Mouse (Mus musculus) heart, embryonic 15.5 days (tissue): ENCODE measurements around the gene Pgm2l1. TPM values are rescaled to one million over a fixed set of nuclear protein-coding genes. Genes with fewer than 3 reads are reported as not detected.
A peak's percentile ranks its signal among the peaks of the same experiment; 100 is the strongest.

Experiments used
- ATAC-seq: fragments of 200-750 bp; cut with Nextera tagmentation; replicated peaks from 2 replicates; pipeline ENCODE4 v1.8.0; 2017; ENCODE audit warnings: low read depth, moderate TSS enrichment; ENCODE audit not compliant: insufficient number of reproducible peaks, insufficient read depth, low FRiP score
- H3K27ac ChIP-seq: fragments of 300-500 bp; sonication (generic); 2 replicates; pipeline ENCODE4 v1.5.1; 2015; ENCODE audit warnings: mild to moderate bottlenecking, inconsistent platforms
- H3K27me3 ChIP-seq: fragments of 300-500 bp; sonication (generic); 2 replicates; pipeline ENCODE4 v1.6.1; 2015; ENCODE audit warnings: inconsistent platforms
- H3K36me3 ChIP-seq: fragments of 300-500 bp; sonication (generic); 2 replicates; pipeline ENCODE4 v1.6.1; 2015; ENCODE audit warnings: mild to moderate bottlenecking, inconsistent platforms
- H3K4me1 ChIP-seq: fragments of 300-500 bp; sonication (generic); replicated peaks from 2 replicates; pipeline ENCODE4 v1.6.1; 2015; ENCODE audit warnings: inconsistent platforms
- H3K4me2 ChIP-seq: fragments of 300-500 bp; sonication (generic); 2 replicates; pipeline ENCODE4 v1.6.1; 2015; ENCODE audit warnings: inconsistent platforms, mild to moderate bottlenecking, moderate library complexity
- H3K4me3 ChIP-seq: fragments of 300-500 bp; sonication (generic); 2 replicates; pipeline ENCODE4 v1.5.1; 2015; ENCODE audit warnings: mild to moderate bottlenecking, inconsistent platforms
- H3K9ac ChIP-seq: fragments of 300-500 bp; sonication (generic); 2 replicates; pipeline ENCODE4 v1.6.1; 2015; ENCODE audit warnings: mild to moderate bottlenecking, inconsistent platforms
- H3K9me3 ChIP-seq: fragments of 300-500 bp; sonication (generic); replicated peaks from 2 replicates; pipeline ENCODE4 v1.6.1; 2016; ENCODE audit warnings: inconsistent platforms
- WGBS: fragments of 180-500 bp; shearing (Covaris S2); methylation state at CpG from one replicate; pipeline ENCODE4 v1.1.7; 2015; ENCODE audit warnings: mixed read lengths; 5-methylcytosine and 5-hydroxymethylcytosine counted together
- polyA plus RNA-seq: library from polyadenylated mRNA; unstranded; fragments of >200 nt; fragmentation: Nextera tagmentation; extraction: Ambion mirVana; gene quantifications from 2 replicates; pipeline ENCODE4 v1.2.1, GENCODE M21; 2015

The Pgm2l1 gene
- polyA plus RNA-seq, 1 experiment from 2014 or later, result 1.2 TPM

- 84% methylated on average over 8 of the region's 8 CpGs for WGBS
- ATAC-seq, result no peak
Observed at GRCm38 (mm10) chr7:100272369-100272768, 45.2 kb downstream of the Pgm2l1 start.

GRCm38 (mm10) chr7:100274507-100274906 is 47.3 kb downstream of the Pgm2l1 start:
- no peaks in the 10 kb centered on the region for H3K9me3 ChIP-seq
- H3K36me3 ChIP-seq, result no peaks in the 10 kb centered on the region; the same call in 1 of the 2 replicates
- no peak for ATAC-seq
- no peaks in the 10 kb centered on the region for H3K27me3 ChIP-seq
- H3K4me2 ChIP-seq, result no peak overlapping the region
- WGBS, result 41% methylated on average over 6 of the region's 6 CpGs
- H3K27ac ChIP-seq, result no peak overlapping the region
- no peaks in the 10 kb centered on the region for H3K4me1 ChIP-seq
- H3K4me3 ChIP-seq, result no peak overlapping the region
- H3K9ac ChIP-seq, result no peak overlapping the region

More at GRCm38 (mm10) chr7:100272369-100272768, 45.2 kb downstream of the Pgm2l1 start:
- Histone ChIP-seq H3K4me3 (no peak overlapping the region), H3K4me2 (no peak overlapping the region), H3K27me3 (no peaks in the 10 kb centered on the region), H3K36me3 (no peaks in the 10 kb centered on the region; the same call in 1 of the 2 replicates), H3K9me3 (no peaks in the 10 kb centered on the region), H3K27ac (no peak overlapping the region), H3K9ac (no peak overlapping the region), H3K4me1 (no peaks in the 10 kb centered on the region)

GRCm38 (mm10) chr7:100276397-100276796 is 49.2 kb downstream of the Pgm2l1 start:
- no peaks in the 10 kb centered on the region for H3K9me3 ChIP-seq
- H3K9ac ChIP-seq, result no peak overlapping the region
- H3K4me1 ChIP-seq, result no peaks in the 10 kb centered on the region
- H3K27me3 ChIP-seq, result no peaks in the 10 kb centered on the region
- no peak overlapping the region for H3K4me2 ChIP-seq
- no peak overlapping the region for H3K27ac ChIP-seq
- H3K4me3 ChIP-seq, result no peak overlapping the region
- no peak for ATAC-seq
- 48% methylated on average over 2 of the region's 2 CpGs for WGBS
- H3K36me3 ChIP-seq, result no peaks in the 10 kb centered on the region; the same call in 1 of the 2 replicates

GRCm38 (mm10) chr7:100279803-100280202 is 52.6 kb downstream of the Pgm2l1 start:
- Histone ChIP-seq H3K4me2 (no peak overlapping the region), H3K4me1 (0 out of 2 replicates have a peak, but pooled peaks cover 2% of the 10 kb centered on the region), H3K27me3 (no peaks in the 10 kb centered on the region), H3K9me3 (no peaks in the 10 kb centered on the region), H3K4me3 (no peak overlapping the region), H3K27ac (no peak overlapping the region), H3K36me3 (no peaks in the 10 kb centered on the region), H3K9ac (no peak overlapping the region)
- no peak for ATAC-seq
- WGBS, result 0% methylated on average over 1 of the region's 1 CpGs

- 45% methylated on average over 3 of the region's 3 CpGs for WGBS
- Histone ChIP-seq H3K36me3 (no peaks in the 10 kb centered on the region), H3K9me3 (no peaks in the 10 kb centered on the region), H3K9ac (no peak overlapping the region), H3K4me1 (peaks cover 14% of the 10 kb centered on the region), H3K27me3 (no peaks in the 10 kb centered on the region), H3K27ac (no peak overlapping the region), H3K4me3 (no peak overlapping the region), H3K4me2 (no peak overlapping the region)
- ATAC-seq, result no peak
Observed at GRCm38 (mm10) chr7:100281596-100281995, 54.4 kb downstream of the Pgm2l1 start.

GRCm38 (mm10) chr7:100283298-100283697 is 56.1 kb downstream of the Pgm2l1 start:
- Histone ChIP-seq H3K4me2 (no peak overlapping the region), H3K27me3 (no peaks in the 10 kb centered on the region), H3K4me1 (peaks cover 24% of the 10 kb centered on the region), H3K4me3 (no peak overlapping the region), H3K27ac (no peak overlapping the region), H3K36me3 (no peaks in the 10 kb centered on the region), H3K9me3 (no peaks in the 10 kb centered on the region), H3K9ac (no peak overlapping the region)
- 52% methylated on average over 3 of the region's 3 CpGs for WGBS
- ATAC-seq, result no peak

- H3K27me3 ChIP-seq, result no peaks in the 10 kb centered on the region
- no peaks in the 10 kb centered on the region for H3K9me3 ChIP-seq
- peak within 1 kb of the TSS; percentile 63 for H3K4me3 ChIP-seq
- peak within 1 kb of the TSS; percentile 50 for H3K27ac ChIP-seq
- H3K4me1 ChIP-seq, result peaks cover 39% of the 10 kb centered on the region
- peak within 1 kb of the TSS; percentile 67 for H3K9ac ChIP-seq
- peak within 1 kb of the TSS; percentile 73 for H3K4me2 ChIP-seq
- H3K36me3 ChIP-seq, result no peaks in the 10 kb centered on the region
- peak; percentile 41 for ATAC-seq
- WGBS, result 0% methylated on average over 43 of the region's 53 CpGs
Observed at GRCm38 (mm10) chr7:100285383-100285782, 58.2 kb downstream of the Pgm2l1 start, which contains the start of gene P4ha3. P4ha3 (plus strand) TSS chr7:100285520.

- Histone ChIP-seq H3K9me3 (no peaks in the 10 kb centered on the region), H3K4me3 (peak overlapping the region; percentile 36), H3K36me3 (no peaks in the 10 kb centered on the region), H3K27me3 (no peaks in the 10 kb centered on the region), H3K27ac (peak overlapping the region; percentile 95), H3K4me1 (peaks cover 39% of the 10 kb centered on the region), H3K4me2 (peak overlapping the region; percentile 65), H3K9ac (peak overlapping the region; percentile 45)
- peak; percentile 79 for ATAC-seq
- 13% methylated on average over 7 of the region's 7 CpGs for WGBS
Observed at GRCm38 (mm10) chr7:100287748-100288578, 60.8 kb downstream of the Pgm2l1 start.

GRCm38 (mm10) chr7:100288622-100289021 is 61.4 kb downstream of the Pgm2l1 start:
- Histone ChIP-seq H3K4me3 (peak overlapping the region; percentile 36), H3K4me2 (peak overlapping the region; percentile 65), H3K9me3 (no peaks in the 10 kb centered on the region), H3K36me3 (no peaks in the 10 kb centered on the region), H3K27me3 (no peaks in the 10 kb centered on the region), H3K4me1 (peaks cover 39% of the 10 kb centered on the region), H3K9ac (peak overlapping the region; percentile 27), H3K27ac (peak overlapping the region; percentile 95)
- 20% methylated on average over 11 of the region's 11 CpGs for WGBS
- peak; percentile 52; the same call in 1 of the 2 replicates for ATAC-seq

GRCm38 (mm10) chr7:100293546-100293945 is 66.4 kb downstream of the Pgm2l1 start:
- peaks cover 6% of the 10 kb centered on the region; the same call in 1 of the 2 replicates for H3K36me3 ChIP-seq
- WGBS, result 69% methylated on average over 8 of the region's 8 CpGs
- H3K9ac ChIP-seq, result no peak overlapping the region
- no peak overlapping the region for H3K4me2 ChIP-seq
- no peak overlapping the region for H3K27ac ChIP-seq
- peaks cover 12% of the 10 kb centered on the region for H3K4me1 ChIP-seq
- H3K27me3 ChIP-seq, result no peaks in the 10 kb centered on the region
- no peaks in the 10 kb centered on the region for H3K9me3 ChIP-seq
- no peak for ATAC-seq
- H3K4me3 ChIP-seq, result no peak overlapping the region

GRCm38 (mm10) chr7:100295745-100296144 is 68.6 kb downstream of the Pgm2l1 start:
- H3K27me3 ChIP-seq, result no peaks in the 10 kb centered on the region
- H3K9ac ChIP-seq, result no peak overlapping the region
- no peak overlapping the region for H3K4me3 ChIP-seq
- no peak for ATAC-seq
- H3K36me3 ChIP-seq, result peaks cover 6% of the 10 kb centered on the region; the same call in 1 of the 2 replicates
- peaks cover 7% of the 10 kb centered on the region for H3K4me1 ChIP-seq
- no peak overlapping the region for H3K27ac ChIP-seq
- H3K9me3 ChIP-seq, result no peaks in the 10 kb centered on the region
- 97% methylated on average over 2 of the region's 2 CpGs for WGBS
- no peak overlapping the region for H3K4me2 ChIP-seq
